Mouse (Mus musculus) thymus, adult 2 months (tissue): ENCODE data around the gene Shc2.

ENCODE experiments used
- CTCF ChIP-seq: fragments of 200-500 bp; IDR thresholded peaks from 2 replicates; pipeline ENCODE4 v1.5.1; 2012; ENCODE audit warnings: mild to moderate bottlenecking, control low read depth, low read length, moderate library complexity, borderline replicate concordance; ENCODE audit not compliant: control insufficient read depth, poor library complexity, insufficient read depth; ENCODE audit errors: extremely low read depth
- POLR2A ChIP-seq: fragments of 200-500 bp; IDR thresholded peaks from 2 replicates; pipeline ENCODE4 v1.6.1; 2012; ENCODE audit warnings: mild to moderate bottlenecking, low read length, control low read depth, moderate library complexity; ENCODE audit not compliant: control insufficient read depth, poor library complexity, insufficient read depth; ENCODE audit errors: extremely low read depth

- no peak for TF ChIP-seq CTCF
- no peak for TF ChIP-seq POLR2A
Measured at GRCm38 (mm10) chr10:79675346-79676035, 37.8 kb upstream of the Shc2 start.
